Mouse (Mus musculus) MEL (cell line): Measurements from ENCODE around the gene Ablim1. TPM values are rescaled to one million over a fixed set of nuclear protein-coding genes. Genes with fewer than 3 reads are reported as not detected.

Source experiments
- DNase-seq: peaks from one replicate; pipeline ENCODE4 v3.0.0; 2011; ENCODE audit warnings: low read depth, low spot score
- H3K27ac ChIP-seq: 2 replicates; pipeline ENCODE4 v1.5.1; 2012; ENCODE audit warnings: low read depth, mild to moderate bottlenecking, control low read depth, low read length, moderate library complexity; ENCODE audit not compliant: control insufficient read depth
- H3K27me3 ChIP-seq, 2 experiments: fragments of 150-350 bp in 1 of 2; sonication (generic) in 1 of 2; 2 replicates each; pipeline ENCODE4 v1.6.1; 2012; ENCODE audit warnings: low read length in 2 of 2, mild to moderate bottlenecking in 2 of 2, improper control_type of control experiment in 1 of 2, moderate library complexity in 1 of 2; ENCODE audit not compliant: insufficient read depth in 2 of 2, control insufficient read depth in 1 of 2
- H3K36me3 ChIP-seq, 2 experiments: 2 replicates each; pipeline ENCODE4 v1.6.1; 2012 to 2014; ENCODE audit warnings: low read length in 2 of 2, improper control_type of control experiment in 1 of 2, inconsistent platforms in 1 of 2, mild to moderate bottlenecking in 1 of 2; ENCODE audit not compliant: insufficient read depth in 2 of 2, control insufficient read depth in 1 of 2
- H3K4me1 ChIP-seq, 2 experiments: fragments of 150-350 bp in 1 of 2; sonication (generic) in 1 of 2; 2 replicates each; pipeline ENCODE4 v1.6.1; 2012; ENCODE audit warnings: low read length in 2 of 2, improper control_type of control experiment in 1 of 2, mild to moderate bottlenecking in 1 of 2; ENCODE audit not compliant: insufficient read depth in 2 of 2, control insufficient read depth in 1 of 2
- H3K4me3 ChIP-seq, 2 experiments: fragments of 150-350 bp in 1 of 2; sonication (generic) in 1 of 2; 2 replicates each; pipeline ENCODE4 v1.5.1; 2012; ENCODE audit warnings: low read depth in 2 of 2, low read length in 2 of 2, mild to moderate bottlenecking in 2 of 2, moderate library complexity in 2 of 2, control low read depth in 1 of 2, improper control_type of control experiment in 1 of 2; ENCODE audit not compliant: control insufficient read depth in 1 of 2, insufficient read depth in 1 of 2
- H3K79me2 ChIP-seq: 2 replicates; pipeline ENCODE4 v1.6.1; 2012; ENCODE audit warnings: mild to moderate bottlenecking, low read length, moderate library complexity; ENCODE audit not compliant: control insufficient read depth, poor library complexity, insufficient read depth
- H3K9ac ChIP-seq: 2 replicates; pipeline ENCODE4 v1.6.1; 2012; ENCODE audit warnings: low read depth, mild to moderate bottlenecking, control low read depth, low read length, moderate library complexity; ENCODE audit not compliant: control insufficient read depth, poor library complexity, severe bottlenecking
- H3K9me3 ChIP-seq: fragments of 150-350 bp; sonication (generic); replicated peaks from 2 replicates; pipeline ENCODE4 v1.6.1; 2012; ENCODE audit warnings: mild to moderate bottlenecking, low read length, improper control_type of control experiment, moderate library complexity; ENCODE audit not compliant: insufficient read depth
- BHLHE40 ChIP-seq: IDR thresholded peaks from 2 replicates; pipeline ENCODE4 v1.6.1; 2012; ENCODE audit warnings: low read depth, mild to moderate bottlenecking, inconsistent platforms, low read length, improper control_type of control experiment, borderline replicate concordance
- ELF1 ChIP-seq: IDR thresholded peaks from 2 replicates; pipeline ENCODE4 v1.6.1; 2014; ENCODE audit warnings: low read depth, mild to moderate bottlenecking, inconsistent platforms, low read length, improper control_type of control experiment, moderate library complexity
- ETS1 ChIP-seq: IDR thresholded peaks from 2 replicates; pipeline ENCODE4 v1.6.1; 2012; ENCODE audit warnings: low read depth, mild to moderate bottlenecking, inconsistent platforms, low read length, improper control_type of control experiment, moderate library complexity
- GABPA ChIP-seq: IDR thresholded peaks from 2 replicates; pipeline ENCODE4 v1.6.1; 2012; ENCODE audit warnings: low read depth, mild to moderate bottlenecking, inconsistent platforms, low read length, improper control_type of control experiment, moderate library complexity
- HCFC1 ChIP-seq: IDR thresholded peaks from 2 replicates; pipeline ENCODE4 v1.6.1; 2012; ENCODE audit warnings: low read depth, mild to moderate bottlenecking, inconsistent platforms, low read length, improper control_type of control experiment, moderate library complexity
- MAFK ChIP-seq: IDR thresholded peaks from 2 replicates; pipeline ENCODE4 v1.6.1; 2011; ENCODE audit warnings: low read depth, mild to moderate bottlenecking, low read length, improper control_type of control experiment, borderline replicate concordance
- MAX ChIP-seq: IDR thresholded peaks from 2 replicates; pipeline ENCODE4 v1.6.1; 2011; ENCODE audit warnings: low read length, improper control_type of control experiment
- NELFE ChIP-seq: IDR thresholded peaks from 2 replicates; pipeline ENCODE4 v1.6.1; 2011; ENCODE audit warnings: low read depth, low read length, improper control_type of control experiment
- NRF1 ChIP-seq: IDR thresholded peaks from 2 replicates; pipeline ENCODE4 v1.6.1; 2014; ENCODE audit warnings: low read depth, mild to moderate bottlenecking, inconsistent platforms, low read length, improper control_type of control experiment, moderate library complexity; ENCODE audit not compliant: poor library complexity, insufficient read depth, severe bottlenecking
- POLR2A ChIP-seq, 2 experiments: IDR thresholded peaks; 2 replicates each; pipeline ENCODE4 v1.6.1; 2011 to 2012; ENCODE audit warnings: low read length in 2 of 2, mild to moderate bottlenecking in 2 of 2, control low read depth in 1 of 2, improper control_type of control experiment in 1 of 2, low read depth in 1 of 2, moderate library complexity in 1 of 2; ENCODE audit not compliant: control insufficient read depth in 1 of 2, insufficient read depth in 1 of 2, poor library complexity in 1 of 2
- POLR2AphosphoS5 ChIP-seq: IDR thresholded peaks from 2 replicates; pipeline ENCODE4 v1.6.1; 2012; ENCODE audit warnings: low read depth, borderline replicate concordance, mild to moderate bottlenecking, inconsistent platforms, low read length, moderate library complexity, mixed read lengths
- RAD21 ChIP-seq: IDR thresholded peaks from 2 replicates; pipeline ENCODE4 v1.6.1; 2011; ENCODE audit warnings: mild to moderate bottlenecking, low read depth, low read length, improper control_type of control experiment
- RCOR1 ChIP-seq: IDR thresholded peaks from 2 replicates; pipeline ENCODE4 v1.6.1; 2012; ENCODE audit warnings: low read depth, mild to moderate bottlenecking, inconsistent platforms, low read length, improper control_type of control experiment
- SMC3 ChIP-seq: IDR thresholded peaks from 2 replicates; pipeline ENCODE4 v1.6.1; 2011; ENCODE audit warnings: low read depth, low read length, improper control_type of control experiment
- USF2 ChIP-seq, 2 experiments: IDR thresholded peaks; 2 replicates each; pipeline ENCODE4 v1.6.1; 2011 to 2012; ENCODE audit warnings: improper control_type of control experiment in 2 of 2, low read length in 2 of 2, borderline replicate concordance in 1 of 2, inconsistent platforms in 1 of 2, low read depth in 1 of 2, mild to moderate bottlenecking in 1 of 2; ENCODE audit not compliant: insufficient read depth in 1 of 2
- polyA plus RNA-seq, 2 experiments: library from polyadenylated mRNA; stranded (reverse) in 1 of 2; unstranded in 1 of 2; fragments of >175 nt in 1 of 2; fragments of >200 nt in 1 of 2; gene quantifications; 2 replicates each; pipeline versions ENCODE4 v1.2.1 to v1.2.4; 2012; ENCODE audit warnings: low replicate concordance in 2 of 2, low read depth in 1 of 2; ENCODE audit not compliant: insufficient read length in 2 of 2, insufficient read depth in 1 of 2, missing spikeins in 1 of 2
- total RNA-seq: library from RNA; depleted of rRNA; stranded (reverse); fragments of 300-350 nt; gene quantifications from 2 replicates; pipeline ENCODE4 v1.2.3, GENCODE M21; 2012

Gene Ablim1
- total and polyA plus RNA-seq, 3 experiments, result not detected

GRCm38 (mm10) chr19:57278263-57278662, 36.5 kb downstream of the Ablim1 start:
- no peak overlapping the region for H3K27ac ChIP-seq
- no peaks in the 10 kb centered on the region for H3K36me3 ChIP-seq
- no peak for DNase-seq
- H3K9me3 ChIP-seq, result no peaks in the 10 kb centered on the region
- TF ChIP-seq ETS1 (no peak), POLR2A (IDR thresholded peaks at IDR 0.05; ENCODE audit: control insufficient read depth in 1 of 2, insufficient read depth in 1 of 2, low read depth in 1 of 2, low read length in 2 of 2, poor library complexity in 1 of 2) (no peak), SMC3 (no peak), ELF1 (no peak), RCOR1 (no peak), USF2 (IDR thresholded peaks at IDR 0.05; ENCODE audit: borderline replicate concordance in 1 of 2, insufficient read depth in 1 of 2, low read depth in 1 of 2, low read length in 2 of 2) (no peak), GABPA (no peak), HCFC1 (no peak), MAX (no peak), BHLHE40 (no peak), NRF1 (no peak), RAD21 (no peak), POLR2AphosphoS5 (no peak)
- H3K79me2 ChIP-seq, result no peaks in the 10 kb centered on the region
- H3K4me3 ChIP-seq, result no peak overlapping the region
- no peak overlapping the region for H3K9ac ChIP-seq
- H3K27me3 ChIP-seq, result peaks cover 1 to 5% of the 10 kb centered on the region in 2 experiments
- no peaks in the 10 kb centered on the region for H3K4me1 ChIP-seq

GRCm38 (mm10) chr19:57277010-57277409, 37.7 kb downstream of the Ablim1 start:
- Histone ChIP-seq H3K79me2 (no peaks in the 10 kb centered on the region), H3K9ac (no peak overlapping the region), H3K9me3 (no peaks in the 10 kb centered on the region), H3K4me3 (no peak overlapping the region), H3K27ac (no peak overlapping the region), H3K36me3 (no peaks in the 10 kb centered on the region), H3K27me3 (peaks cover 0 to 5% of the 10 kb centered on the region in 2 experiments), H3K4me1 (no peaks in the 10 kb centered on the region)
- TF ChIP-seq NRF1 (no peak), RCOR1 (no peak), MAX (no peak), BHLHE40 (no peak), MAFK (no peak), NELFE (no peak)
- DNase-seq, result no peak
